Mouse (Mus musculus) natural killer cell, adult 2 months (primary cell): ENCODE measurements at regions not wholly inside any gene's neighbourhood (a gene's known extent, or its start where the extent isn't known, plus 50 kb on each side); places are given as distances from the start of the nearest gene placed in this dataset.

Experiments used
- DNase-seq, 2 experiments: peaks; one replicate each; pipeline ENCODE4 v3.0.0; 2022; ENCODE audit warnings: low spot score in 2 of 2

- DNase-seq, result no peak
Observed at GRCm38 (mm10) chr1:55983522-55984066, 577.9 kb downstream of the Plcl1 start.

GRCm38 (mm10) chr1:55997074-55997473 is 591.4 kb downstream of the Plcl1 start:
- DNase-seq, result no peak
